Mouse (Mus musculus) intestine, embryonic 14.5 days (tissue): Measurements from ENCODE around the gene Gpat3. TPM values are rescaled to one million over a fixed set of nuclear protein-coding genes. Genes with fewer than 3 reads are reported as not detected.

ENCODE experiments used
- ATAC-seq: fragments of 200-750 bp; cut with Nextera tagmentation; replicated peaks from 2 replicates; pipeline ENCODE4 v1.8.0; 2017; ENCODE audit warnings: low read depth, moderate number of reproducible peaks, moderate TSS enrichment, moderate library complexity; ENCODE audit not compliant: low FRiP score, low TSS enrichment
- DNase-seq: peaks from one replicate; pipeline ENCODE4 v3.0.0-alpha.2; 2018; ENCODE audit warnings: low spot score
- H3K27ac ChIP-seq: fragments of 300-500 bp; sonication (generic); 2 replicates; pipeline ENCODE4 v1.5.1; 2014; ENCODE audit warnings: low read depth, mild to moderate bottlenecking, control low read depth
- H3K27me3 ChIP-seq: fragments of 300-500 bp; sonication (generic); replicated peaks from 2 replicates; pipeline ENCODE4 v1.6.1; 2014; ENCODE audit warnings: low read length, control low read depth; ENCODE audit not compliant: control insufficient read depth, insufficient read depth
- H3K36me3 ChIP-seq: fragments of 300-500 bp; sonication (generic); 2 replicates; pipeline ENCODE4 v1.6.1; 2014; ENCODE audit warnings: low read length, control low read depth; ENCODE audit not compliant: control insufficient read depth, insufficient read depth
- H3K4me1 ChIP-seq: fragments of 300-500 bp; sonication (generic); replicated peaks from 2 replicates; pipeline ENCODE4 v1.6.1; 2014; ENCODE audit warnings: low read length, control low read depth, mixed read lengths; ENCODE audit not compliant: control insufficient read depth, insufficient read depth
- H3K4me2 ChIP-seq: fragments of 300-500 bp; sonication (generic); 2 replicates; pipeline ENCODE4 v1.6.1; 2014; ENCODE audit warnings: low read length
- H3K4me3 ChIP-seq: fragments of 300-500 bp; sonication (generic); 2 replicates; pipeline ENCODE4 v1.5.1; 2014; ENCODE audit warnings: low read depth, low read length, control low read depth, mixed read lengths
- H3K9ac ChIP-seq: fragments of 300-500 bp; sonication (generic); 2 replicates; pipeline ENCODE4 v1.6.1; 2014; ENCODE audit warnings: mild to moderate bottlenecking, low read length
- H3K9me3 ChIP-seq: fragments of 300-500 bp; sonication (generic); 2 replicates; pipeline ENCODE4 v1.6.1; 2016; ENCODE audit warnings: low read length, control low read depth; ENCODE audit not compliant: control insufficient read depth
- WGBS: fragments of 180-500 bp; shearing (Covaris S2); extraction: QIAGEN DNeasy Blood & Tissue Kit; methylation state at CpG from one replicate; pipeline ENCODE4 v1.1.7; 2014; 5-methylcytosine and 5-hydroxymethylcytosine counted together
- polyA plus RNA-seq: library from polyadenylated mRNA; unstranded; fragments of >200 nt; fragmentation: Nextera tagmentation; extraction: Ambion mirVana; gene quantifications from 2 replicates; pipeline ENCODE4 v1.2.1, GENCODE M21; 2014

Gene Gpat3
- polyA plus RNA-seq, 1 experiment from 2014 or later, result 2.7 TPM

DNA sequence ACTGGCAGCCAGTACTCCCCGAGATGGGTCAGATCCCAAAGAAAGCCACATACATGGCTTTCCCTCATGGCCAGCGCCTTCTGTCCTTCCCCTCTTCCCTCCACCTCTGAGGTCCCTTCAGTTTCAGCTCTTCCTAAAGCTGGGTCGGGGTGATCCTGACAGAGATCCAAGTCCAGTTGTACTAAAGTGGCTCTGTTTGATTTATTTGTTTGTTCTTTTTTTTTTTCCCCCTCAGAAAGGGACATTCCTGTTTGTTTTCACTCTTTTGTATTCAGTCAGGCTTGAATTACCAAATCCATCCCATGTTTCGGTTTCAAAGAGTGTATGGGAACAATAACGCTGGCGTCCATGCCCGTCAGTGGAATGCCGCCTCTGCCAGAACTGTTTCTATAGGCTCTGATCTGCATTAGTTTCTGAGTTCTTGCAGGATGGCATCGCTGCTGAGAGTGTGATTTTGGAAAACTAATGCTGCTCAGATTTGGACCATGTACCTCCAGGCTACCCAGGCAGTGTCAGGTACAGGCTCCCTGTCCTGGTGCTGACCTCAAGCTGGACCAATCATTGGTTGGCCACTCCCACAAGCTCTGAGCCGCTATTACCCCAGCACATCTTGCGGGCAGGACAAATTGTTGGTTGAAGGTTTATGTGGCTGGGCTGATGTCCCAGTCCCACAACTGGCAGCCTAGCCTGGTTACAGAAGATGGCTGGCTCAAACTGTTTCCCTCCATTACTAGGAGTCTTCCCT, 54.4 kb downstream of the Gpat3 start:
- no peak overlapping the region for H3K4me3 ChIP-seq
- no peak for DNase-seq
- no peaks in the 10 kb centered on the region for H3K9me3 ChIP-seq
- H3K27me3 ChIP-seq, result no peaks in the 10 kb centered on the region
- no peaks in the 10 kb centered on the region for H3K4me1 ChIP-seq
- 76% methylated on average over 11 of the region's 11 CpGs for WGBS
- ATAC-seq, result no peak
- no peak overlapping the region for H3K27ac ChIP-seq
- H3K4me2 ChIP-seq, result no peak overlapping the region
- H3K9ac ChIP-seq, result no peak overlapping the region
- H3K36me3 ChIP-seq, result no peaks in the 10 kb centered on the region

DNA sequence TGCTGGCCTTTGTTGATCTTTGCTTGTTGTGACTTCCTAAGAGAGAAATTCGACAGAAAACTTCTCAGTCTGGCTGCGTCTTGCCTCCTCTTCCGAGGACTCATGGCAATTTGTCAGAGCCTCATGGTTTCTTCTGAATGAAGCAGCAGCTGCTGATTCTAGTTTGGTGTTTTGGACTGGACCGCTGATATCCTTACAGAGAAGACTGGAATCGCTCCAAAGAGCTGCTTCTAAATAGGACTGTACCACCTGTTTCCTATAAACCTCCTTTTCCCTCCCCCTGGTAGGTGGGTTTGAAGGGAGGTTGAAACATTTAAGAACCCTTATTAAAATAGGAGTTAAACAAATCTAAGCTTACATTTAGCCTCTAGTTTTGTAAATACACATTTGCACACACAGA, 55.5 kb downstream of the Gpat3 start:
- no peak overlapping the region for H3K9ac ChIP-seq
- no peaks in the 10 kb centered on the region for H3K9me3 ChIP-seq
- no peak overlapping the region for H3K4me2 ChIP-seq
- H3K4me3 ChIP-seq, result no peak overlapping the region
- H3K4me1 ChIP-seq, result no peaks in the 10 kb centered on the region
- H3K36me3 ChIP-seq, result no peaks in the 10 kb centered on the region
- DNase-seq (no peak), ATAC-seq (no peak)
- 66% methylated on average over 5 of the region's 5 CpGs for WGBS
- no peaks in the 10 kb centered on the region for H3K27me3 ChIP-seq
- H3K27ac ChIP-seq, result no peak overlapping the region

GRCm38 (mm10) chr5:100908478-100908877, 63.0 kb downstream of the Gpat3 start:
- Histone ChIP-seq H3K9ac (no peak overlapping the region), H3K27ac (no peak overlapping the region), H3K27me3 (no peaks in the 10 kb centered on the region), H3K36me3 (no peaks in the 10 kb centered on the region), H3K9me3 (no peaks in the 10 kb centered on the region), H3K4me1 (no peaks in the 10 kb centered on the region), H3K4me2 (no peak overlapping the region), H3K4me3 (no peak overlapping the region)
- no peak for DNase-seq
- peak; percentile 58 for ATAC-seq
- 67% methylated on average over 7 of the region's 7 CpGs for WGBS

GRCm38 (mm10) chr5:100908901-100909300, 63.4 kb downstream of the Gpat3 start:
- 61% methylated on average over 10 of the region's 10 CpGs for WGBS
- Histone ChIP-seq H3K36me3 (no peaks in the 10 kb centered on the region), H3K9me3 (no peaks in the 10 kb centered on the region), H3K9ac (no peak overlapping the region), H3K27me3 (no peaks in the 10 kb centered on the region), H3K27ac (no peak overlapping the region), H3K4me1 (no peaks in the 10 kb centered on the region), H3K4me3 (no peak overlapping the region), H3K4me2 (no peak overlapping the region)
- ATAC-seq (peak; percentile 65), DNase-seq (no peak)

GRCm38 (mm10) chr5:100909691-100910090, 64.2 kb downstream of the Gpat3 start:
- no peaks in the 10 kb centered on the region for H3K36me3 ChIP-seq
- no peak overlapping the region for H3K4me3 ChIP-seq
- H3K27ac ChIP-seq, result no peak overlapping the region
- H3K27me3 ChIP-seq, result no peaks in the 10 kb centered on the region
- H3K9ac ChIP-seq, result no peak overlapping the region
- H3K9me3 ChIP-seq, result no peaks in the 10 kb centered on the region
- no peak overlapping the region for H3K4me2 ChIP-seq
- ATAC-seq (no peak), DNase-seq (no peak)
- H3K4me1 ChIP-seq, result no peaks in the 10 kb centered on the region
- 76% methylated on average over 11 of the region's 11 CpGs for WGBS

DNA sequence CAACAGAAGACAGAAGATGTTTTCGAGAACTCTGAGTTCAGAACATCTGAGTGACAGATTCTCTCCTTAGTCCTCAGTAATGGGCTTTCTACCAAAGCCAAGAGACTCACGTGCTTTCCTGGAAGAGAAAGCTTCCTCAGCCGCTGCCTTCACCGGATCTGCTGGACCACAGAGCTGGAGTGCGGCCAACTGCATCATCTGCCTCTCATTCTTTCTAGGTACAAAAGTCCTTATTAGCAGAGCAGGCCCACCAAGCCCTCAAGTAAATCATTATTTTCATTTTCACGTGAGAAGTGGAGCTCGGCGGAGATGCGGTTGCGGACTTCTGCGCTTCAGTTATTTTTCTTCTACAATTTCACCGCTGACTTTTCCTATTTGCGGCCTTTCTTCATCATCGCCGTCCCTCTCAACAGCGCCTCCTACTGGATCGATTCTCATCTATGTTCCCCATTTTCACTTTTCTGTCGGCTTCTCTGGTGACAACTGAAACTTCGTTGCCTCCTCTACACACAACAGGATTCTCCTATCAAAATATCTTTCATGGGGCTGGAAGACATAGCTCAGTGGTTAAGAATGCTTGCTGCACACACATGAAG, 66.1 kb downstream of the Gpat3 start:
- no peak overlapping the region for H3K27ac ChIP-seq
- no peaks in the 10 kb centered on the region for H3K27me3 ChIP-seq
- 76% methylated on average over 19 of the region's 19 CpGs for WGBS
- H3K4me2 ChIP-seq, result no peak overlapping the region
- no peak overlapping the region for H3K9ac ChIP-seq
- no peaks in the 10 kb centered on the region for H3K4me1 ChIP-seq
- H3K36me3 ChIP-seq, result no peaks in the 10 kb centered on the region
- no peak for DNase-seq
- H3K9me3 ChIP-seq, result no peaks in the 10 kb centered on the region
- ATAC-seq, result no peak
- no peak overlapping the region for H3K4me3 ChIP-seq

DNA sequence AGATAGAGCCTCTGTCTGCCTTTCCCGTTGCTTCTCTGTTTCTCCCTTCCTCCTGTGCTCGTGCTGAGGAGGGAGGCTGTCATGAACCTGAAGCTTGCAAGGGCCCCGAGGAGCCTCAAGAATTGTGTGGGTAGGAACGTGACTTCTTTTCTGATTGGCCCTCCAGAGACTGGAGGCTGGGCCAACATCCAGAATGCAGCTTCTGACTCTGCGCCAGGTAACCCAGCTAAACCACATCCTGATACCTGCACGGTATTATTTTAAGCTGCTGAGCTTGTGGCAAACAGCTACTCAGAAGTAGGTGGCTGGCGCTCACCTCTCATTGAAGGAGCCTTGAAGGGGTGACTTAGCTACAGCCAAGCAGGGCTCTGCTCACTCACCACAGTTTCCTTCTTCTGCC, 66.9 kb downstream of the Gpat3 start:
- DNase-seq (no peak), ATAC-seq (no peak)
- Histone ChIP-seq H3K4me2 (no peak overlapping the region), H3K27ac (no peak overlapping the region), H3K9ac (no peak overlapping the region), H3K27me3 (no peaks in the 10 kb centered on the region), H3K4me3 (no peak overlapping the region), H3K9me3 (no peaks in the 10 kb centered on the region), H3K36me3 (no peaks in the 10 kb centered on the region), H3K4me1 (no peaks in the 10 kb centered on the region)
- WGBS, result 75% methylated on average over 7 of the region's 7 CpGs

GRCm38 (mm10) chr5:100913274-100913673, 67.8 kb downstream of the Gpat3 start:
- no peaks in the 10 kb centered on the region for H3K36me3 ChIP-seq
- 63% methylated on average over 9 of the region's 9 CpGs for WGBS
- H3K9ac ChIP-seq, result no peak overlapping the region
- no peak for DNase-seq
- no peaks in the 10 kb centered on the region for H3K4me1 ChIP-seq
- no peak overlapping the region for H3K27ac ChIP-seq
- H3K4me3 ChIP-seq, result no peak overlapping the region
- no peaks in the 10 kb centered on the region for H3K9me3 ChIP-seq
- peaks cover 4% of the 10 kb centered on the region; the same call in 1 of the 2 replicates for H3K27me3 ChIP-seq
- no peak for ATAC-seq
- H3K4me2 ChIP-seq, result no peak overlapping the region

DNA sequence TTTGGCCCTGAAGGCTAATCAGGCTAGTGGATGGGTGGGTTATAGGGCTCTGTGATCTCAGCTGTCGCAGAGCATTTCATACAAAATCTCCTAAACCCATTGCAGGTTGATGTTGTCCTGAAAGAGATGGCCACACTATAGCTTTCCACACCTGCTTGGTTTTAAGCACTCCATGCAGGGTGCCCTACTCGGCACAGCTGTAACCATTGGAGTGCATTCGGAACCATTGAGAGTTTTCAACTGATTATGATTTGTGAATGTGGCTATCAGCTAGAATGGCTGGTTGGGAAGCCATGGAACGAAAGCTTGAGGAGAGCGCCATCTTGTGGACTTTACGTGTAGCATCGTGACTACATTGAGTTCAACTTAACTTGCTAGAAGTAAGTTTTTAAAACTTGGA, 69.5 kb downstream of the Gpat3 start:
- ATAC-seq, result 0 out of 2 replicates have a peak, but pooled peaks have one; percentile 12
- no peaks in the 10 kb centered on the region for H3K36me3 ChIP-seq

More for the DNA sequence above, 69.5 kb downstream of the Gpat3 start:
- peaks cover 4% of the 10 kb centered on the region; the same call in 1 of the 2 replicates for H3K27me3 ChIP-seq
- H3K9ac ChIP-seq, result no peak overlapping the region
- H3K4me3 ChIP-seq, result no peak overlapping the region
- H3K4me2 ChIP-seq, result no peak overlapping the region
- 15% methylated on average over 7 of the region's 7 CpGs for WGBS
- no peaks in the 10 kb centered on the region for H3K4me1 ChIP-seq
- H3K9me3 ChIP-seq, result no peaks in the 10 kb centered on the region
- no peak overlapping the region for H3K27ac ChIP-seq
- DNase-seq, result peak; percentile 68
